Mouse (Mus musculus) hindbrain, postnatal 0 days (tissue): ENCODE measurements around the gene Ncoa1. TPM values are rescaled to one million over a fixed set of nuclear protein-coding genes. Genes with fewer than 3 reads are reported as not detected.
A peak's percentile ranks its signal among the peaks of the same experiment; 100 is the strongest.

Source experiments
- ATAC-seq: fragments of 200-750 bp; cut with Nextera tagmentation; 2 replicates; pipeline ENCODE4 v1.8.0; 2017; ENCODE audit warnings: mild to moderate bottlenecking, moderate TSS enrichment, moderate library complexity
- DNase-seq: peaks from one replicate; pipeline ENCODE4 v3.0.0-alpha.2; 2015; ENCODE audit warnings: low spot score
- H3K27ac ChIP-seq: fragments of 300-500 bp; sonication (generic); 2 replicates; pipeline ENCODE4 v1.5.1; 2014; ENCODE audit warnings: mild to moderate bottlenecking
- H3K27me3 ChIP-seq: fragments of 300-500 bp; sonication (generic); 2 replicates; pipeline ENCODE4 v1.6.1; 2014; ENCODE audit warnings: low read length, mixed read lengths; ENCODE audit not compliant: insufficient read depth
- H3K36me3 ChIP-seq: fragments of 300-500 bp; sonication (generic); 2 replicates; pipeline ENCODE4 v1.6.1; 2014; ENCODE audit warnings: low read length, mixed read lengths; ENCODE audit not compliant: insufficient read depth
- H3K4me1 ChIP-seq: fragments of 300-500 bp; sonication (generic); 2 replicates; pipeline ENCODE4 v1.6.1; 2014; ENCODE audit warnings: antibody characterized with exemption, low read length, mixed read lengths; ENCODE audit not compliant: insufficient read depth
- H3K4me2 ChIP-seq: fragments of 300-500 bp; sonication (generic); 2 replicates; pipeline ENCODE4 v1.6.1; 2014; ENCODE audit warnings: low read depth, mild to moderate bottlenecking, low read length, moderate library complexity, mixed read lengths
- H3K4me3 ChIP-seq: fragments of 300-500 bp; sonication (generic); 2 replicates; pipeline ENCODE4 v1.5.1; 2014; ENCODE audit warnings: low read length
- H3K9ac ChIP-seq: fragments of 300-500 bp; sonication (generic); replicated peaks from 2 replicates; pipeline ENCODE4 v1.6.1; 2014; ENCODE audit warnings: mild to moderate bottlenecking, low read length, moderate library complexity, mixed read lengths
- H3K9me3 ChIP-seq: fragments of 300-500 bp; sonication (generic); 2 replicates; pipeline ENCODE4 v1.6.1; 2016; ENCODE audit warnings: low read length, mixed read lengths
- CTCF ChIP-seq: IDR thresholded peaks from 2 replicates; pipeline ENCODE4 v1.5.1; 2016; ENCODE audit warnings: antibody characterized with exemption, control low read depth, low read depth
- WGBS: fragments of 180-500 bp; shearing (Covaris S2); extraction: QIAGEN DNeasy Blood & Tissue Kit; methylation state at CpG from one replicate; pipeline ENCODE4 v1.1.7; 2014; 5-methylcytosine and 5-hydroxymethylcytosine counted together
- polyA plus RNA-seq: library from polyadenylated mRNA; unstranded; fragments of >200 nt; fragmentation: Nextera tagmentation; extraction: Ambion mirVana; gene quantifications from 2 replicates; pipeline ENCODE4 v1.2.1, GENCODE M21; 2015
- total RNA-seq: library from RNA; depleted of rRNA; stranded (reverse); fragments of >200 nt; gene quantifications from 2 replicates; pipeline ENCODE4 v1.2.3, GENCODE M21; 2014

Gene Ncoa1
- total and polyA plus RNA-seq, 2 experiments from 2014 or later = 14.2 to 38.5 TPM

- Histone ChIP-seq H3K4me2 (no peak overlapping the region), H3K9ac (no peak overlapping the region), H3K27me3 (no peaks in the 10 kb centered on the region), H3K4me3 (no peak overlapping the region), H3K27ac (no peak overlapping the region), H3K9me3 (no peaks in the 10 kb centered on the region), H3K36me3 (no peaks in the 10 kb centered on the region), H3K4me1 (0 out of 2 replicates have a peak, but pooled peaks cover 2% of the 10 kb centered on the region)
- 70% methylated on average over 3 of the region's 3 CpGs for WGBS
- TF ChIP-seq CTCF = no peak
- ATAC-seq (no peak), DNase-seq (no peak)
These were observed 22.7 kb upstream of the Ncoa1 start for GRCm38 (mm10) chr12:4499651-4500175.

GRCm38 (mm10) chr12:4488411-4488810 lies 11.4 kb upstream of the Ncoa1 start:
- no peaks in the 10 kb centered on the region for H3K36me3 ChIP-seq
- ATAC-seq = no peak
- WGBS = 46% methylated on average over 6 of the region's 6 CpGs
- no peaks in the 10 kb centered on the region for H3K9me3 ChIP-seq
- no peaks in the 10 kb centered on the region for H3K4me1 ChIP-seq
- no peak overlapping the region for H3K9ac ChIP-seq
- no peak overlapping the region for H3K4me2 ChIP-seq
- no peak overlapping the region for H3K27ac ChIP-seq
- no peak for TF ChIP-seq CTCF
- H3K27me3 ChIP-seq = no peaks in the 10 kb centered on the region
- DNase-seq = peak; percentile 51
- no peak overlapping the region for H3K4me3 ChIP-seq

GRCm38 (mm10) chr12:4483386-4483785 lies 6.4 kb upstream of the Ncoa1 start:
- Histone ChIP-seq H3K4me3 (no peak overlapping the region), H3K36me3 (no peaks in the 10 kb centered on the region), H3K27me3 (no peaks in the 10 kb centered on the region), H3K4me1 (no peaks in the 10 kb centered on the region), H3K9me3 (no peaks in the 10 kb centered on the region), H3K9ac (no peak overlapping the region), H3K4me2 (no peak overlapping the region), H3K27ac (no peak overlapping the region)
- DNase-seq = no peak
- no peak for ATAC-seq
- no peak for TF ChIP-seq CTCF
- 71% methylated on average over 4 of the region's 4 CpGs for WGBS

GRCm38 (mm10) chr12:4481687-4482086 lies 4.7 kb upstream of the Ncoa1 start:
- no peak overlapping the region for H3K9ac ChIP-seq
- no peaks in the 10 kb centered on the region for H3K9me3 ChIP-seq
- no peak overlapping the region for H3K27ac ChIP-seq
- 65% methylated on average over 5 of the region's 5 CpGs for WGBS
- ATAC-seq = no peak
- no peak overlapping the region for H3K4me3 ChIP-seq
- no peaks in the 10 kb centered on the region for H3K27me3 ChIP-seq
- H3K4me1 ChIP-seq = no peaks in the 10 kb centered on the region
- H3K4me2 ChIP-seq = no peak overlapping the region
- H3K36me3 ChIP-seq = no peaks in the 10 kb centered on the region
- no peak for DNase-seq
- TF ChIP-seq CTCF = no peak

- Histone ChIP-seq H3K27me3 (no peaks in the 10 kb centered on the region), H3K9ac (no peak overlapping the region), H3K4me3 (no peak overlapping the region), H3K4me2 (no peak overlapping the region), H3K36me3 (no peaks in the 10 kb centered on the region), H3K9me3 (no peaks in the 10 kb centered on the region), H3K27ac (no peak overlapping the region), H3K4me1 (no peaks in the 10 kb centered on the region)
- no peak for TF ChIP-seq CTCF
- ATAC-seq = no peak
- 84% methylated on average over 4 of the region's 4 CpGs for WGBS
- DNase-seq = no peak
These were observed 3.3 kb upstream of the Ncoa1 start for GRCm38 (mm10) chr12:4480250-4480649.

- no peak for DNase-seq
These were observed 2.3 kb upstream of the Ncoa1 start for GRCm38 (mm10) chr12:4479171-4479881.

More at GRCm38 (mm10) chr12:4479171-4479881, 2.3 kb upstream of the Ncoa1 start:
- no peak for ATAC-seq
- Histone ChIP-seq H3K4me2 (no peak overlapping the region), H3K9ac (no peak overlapping the region), H3K36me3 (no peaks in the 10 kb centered on the region), H3K4me3 (no peak overlapping the region), H3K27me3 (no peaks in the 10 kb centered on the region), H3K27ac (no peak overlapping the region), H3K4me1 (no peaks in the 10 kb centered on the region), H3K9me3 (no peaks in the 10 kb centered on the region)
- 88% methylated on average over 3 of the region's 3 CpGs for WGBS
- no peak for TF ChIP-seq CTCF
